Mouse (Mus musculus) G1E (cell line): ENCODE results near the gene Tmem108. TPM values are rescaled to one million over a fixed set of nuclear protein-coding genes. Genes with fewer than 3 reads are reported as not detected.

Experiments
- ATAC-seq: 2 replicates; pipeline ENCODE4 v1.8.0; 2016; ENCODE audit warnings: mild to moderate bottlenecking; ENCODE audit not compliant: insufficient number of reproducible peaks, poor library complexity, low FRiP score, severe bottlenecking; ENCODE audit errors: extremely low read depth
- DNase-seq: peaks from one replicate; pipeline ENCODE4 v3.0.0; 2012; ENCODE audit warnings: low spot score
- H3K27me3 ChIP-seq: 2 replicates; pipeline ENCODE4 v1.6.1; 2012; ENCODE audit warnings: mild to moderate bottlenecking, low read length, inconsistent platforms; ENCODE audit not compliant: insufficient read depth
- H3K36me3 ChIP-seq: replicated peaks from 2 replicates; pipeline ENCODE3; 2012; ENCODE audit warnings: mild to moderate bottlenecking, inconsistent platforms
- H3K4me1 ChIP-seq: 2 replicates; pipeline ENCODE4 v1.6.1; 2012; ENCODE audit warnings: low read depth, low read length, inconsistent platforms, mixed read lengths; ENCODE audit not compliant: insufficient read depth
- H3K4me3 ChIP-seq: 2 replicates; pipeline ENCODE4 v1.5.1; 2012; ENCODE audit warnings: low read depth, mild to moderate bottlenecking, inconsistent platforms, low read length, moderate library complexity, mixed read lengths
- H3K9me3 ChIP-seq: replicated peaks from 2 replicates; pipeline ENCODE4 v1.6.1; 2012; ENCODE audit warnings: inconsistent platforms
- CTCF ChIP-seq: IDR thresholded peaks from 2 replicates; pipeline ENCODE4 v1.5.1; 2012; ENCODE audit warnings: low read depth, low read length, inconsistent platforms, mixed read lengths
- GATA1 ChIP-seq: IDR thresholded peaks from 2 replicates; pipeline ENCODE4 v1.6.1; 2012; ENCODE audit warnings: borderline replicate concordance, low read length, inconsistent platforms, mixed read lengths
- GATA2 ChIP-seq: IDR thresholded peaks from 2 replicates; pipeline ENCODE4 v1.6.1; 2012; ENCODE audit warnings: low read depth, low read length, inconsistent platforms, borderline replicate concordance
- POLR2AphosphoS5 ChIP-seq: IDR thresholded peaks from 2 replicates; pipeline ENCODE4 v1.6.1; 2012; ENCODE audit warnings: low read depth, low read length, inconsistent platforms; ENCODE audit not compliant: insufficient replicate concordance
- TAL1 ChIP-seq: conservative IDR thresholded peaks from 2 replicates; pipeline ENCODE4 v1.6.1; 2012; ENCODE audit warnings: low read depth, low read length, inconsistent platforms, mixed read lengths
- polyA plus RNA-seq: library from polyadenylated mRNA; stranded (reverse); fragments of >175 nt; gene quantifications from 2 replicates; pipeline ENCODE4 v1.2.3, GENCODE M21; 2012
- total RNA-seq, 2 experiments: library from RNA; stranded (forward) in 1 of 2; stranded (reverse) in 1 of 2; fragments of 200-1000 nt in 1 of 2; fragments of >200 nt in 1 of 2; fragmentation: Nextera tagmentation in 1 of 2; gene quantifications; 2 replicates each; pipeline ENCODE4 v1.2.3; 2014 to 2017

Tmem108 gene
- total and polyA plus RNA-seq, 3 experiments = 0.27 TPM; not detected in 2

- no peaks in the 10 kb centered on the region for H3K27me3 ChIP-seq
- no peaks in the 10 kb centered on the region for H3K4me1 ChIP-seq
- ATAC-seq = no peak
- no peak for DNase-seq
- peaks cover 17% of the 10 kb centered on the region for H3K9me3 ChIP-seq
- no peak for TF ChIP-seq CTCF
- no peak for TF ChIP-seq TAL1
- TF ChIP-seq GATA1 = no peak
- TF ChIP-seq POLR2AphosphoS5 = no peak
- no peak for TF ChIP-seq GATA2
- H3K4me3 ChIP-seq = no peak overlapping the region
- no peaks in the 10 kb centered on the region for H3K36me3 ChIP-seq
Measured at GRCm38 (mm10) chr9:103444656-103445055, 317.0 kb downstream of the Tmem108 start.

- no peaks in the 10 kb centered on the region for H3K36me3 ChIP-seq
- H3K27me3 ChIP-seq = no peaks in the 10 kb centered on the region
- no peaks in the 10 kb centered on the region for H3K4me1 ChIP-seq
- DNase-seq (no peak), ATAC-seq (no peak)
- TF ChIP-seq CTCF (no peak), TAL1 (no peak), POLR2AphosphoS5 (no peak), GATA1 (no peak), GATA2 (no peak)
- H3K4me3 ChIP-seq = no peak overlapping the region
- H3K9me3 ChIP-seq = peaks cover 14% of the 10 kb centered on the region
Measured at GRCm38 (mm10) chr9:103443824-103444185, 317.8 kb downstream of the Tmem108 start.

- Histone ChIP-seq H3K4me3 (no peak overlapping the region), H3K27me3 (no peaks in the 10 kb centered on the region), H3K36me3 (no peaks in the 10 kb centered on the region), H3K9me3 (peaks cover 11% of the 10 kb centered on the region), H3K4me1 (no peaks in the 10 kb centered on the region)
- no peak for TF ChIP-seq CTCF
- TF ChIP-seq GATA2 = no peak
- no peak for TF ChIP-seq POLR2AphosphoS5
- TF ChIP-seq TAL1 = no peak
- TF ChIP-seq GATA1 = no peak
- no peak for ATAC-seq
- no peak for DNase-seq
Measured at GRCm38 (mm10) chr9:103443121-103443823, 318.4 kb downstream of the Tmem108 start.

GRCm38 (mm10) chr9:103440597-103440996 lies 321.0 kb downstream of the Tmem108 start:
- H3K27me3 ChIP-seq = no peaks in the 10 kb centered on the region
- H3K4me3 ChIP-seq = no peak overlapping the region
- H3K36me3 ChIP-seq = no peaks in the 10 kb centered on the region
- no peaks in the 10 kb centered on the region for H3K4me1 ChIP-seq
- ATAC-seq (no peak), DNase-seq (no peak)
- peaks cover 13% of the 10 kb centered on the region for H3K9me3 ChIP-seq
- no peak for TF ChIP-seq CTCF
- no peak for TF ChIP-seq GATA2
- TF ChIP-seq GATA1 = no peak
- no peak for TF ChIP-seq TAL1
- TF ChIP-seq POLR2AphosphoS5 = no peak

GRCm38 (mm10) chr9:103437104-103437503 lies 324.5 kb downstream of the Tmem108 start:
- H3K9me3 ChIP-seq = peaks cover 3% of the 10 kb centered on the region
- no peak overlapping the region for H3K4me3 ChIP-seq
- no peaks in the 10 kb centered on the region for H3K36me3 ChIP-seq
- H3K27me3 ChIP-seq = no peaks in the 10 kb centered on the region
- no peaks in the 10 kb centered on the region for H3K4me1 ChIP-seq
- no peak for DNase-seq
- TF ChIP-seq GATA2 = no peak
- no peak for TF ChIP-seq POLR2AphosphoS5
- TF ChIP-seq GATA1 = no peak
- no peak for ATAC-seq

- TF ChIP-seq TAL1 = no peak
- no peak for TF ChIP-seq GATA1
- no peak for TF ChIP-seq POLR2AphosphoS5
- no peak for TF ChIP-seq CTCF
- no peak for TF ChIP-seq GATA2
- H3K27me3 ChIP-seq = no peaks in the 10 kb centered on the region
- no peaks in the 10 kb centered on the region for H3K36me3 ChIP-seq
- no peak overlapping the region for H3K4me3 ChIP-seq
- no peaks in the 10 kb centered on the region for H3K4me1 ChIP-seq
- DNase-seq (no peak), ATAC-seq (no peak)
- peaks cover 3% of the 10 kb centered on the region for H3K9me3 ChIP-seq
Measured at GRCm38 (mm10) chr9:103434116-103434515, 327.5 kb downstream of the Tmem108 start.

Other genes with a start within 250 kb of the Tmem108 start
- not detected in 2 replicates for gene Nphp3, start 240.7 kb upstream of the Tmem108 start, total RNA-seq (2014; fragmentation: Nextera tagmentation)
- gene Nphp3, start 240.7 kb upstream of the Tmem108 start, total RNA-seq (2017) = 0.05 TPM in 1 of 2 replicates, not detected in the other
- not detected in 2 replicates for gene Nphp3, start 240.7 kb upstream of the Tmem108 start, polyA plus RNA-seq